Mouse (Mus musculus): ENCODE data around the gene Tmem45b. TPM values are rescaled to one million over a fixed set of nuclear protein-coding genes. Genes with fewer than 3 reads are reported as not detected.

Tmem45b gene
- polyA plus RNA-seq, 1 experiment: 11.7 TPM

DNA sequence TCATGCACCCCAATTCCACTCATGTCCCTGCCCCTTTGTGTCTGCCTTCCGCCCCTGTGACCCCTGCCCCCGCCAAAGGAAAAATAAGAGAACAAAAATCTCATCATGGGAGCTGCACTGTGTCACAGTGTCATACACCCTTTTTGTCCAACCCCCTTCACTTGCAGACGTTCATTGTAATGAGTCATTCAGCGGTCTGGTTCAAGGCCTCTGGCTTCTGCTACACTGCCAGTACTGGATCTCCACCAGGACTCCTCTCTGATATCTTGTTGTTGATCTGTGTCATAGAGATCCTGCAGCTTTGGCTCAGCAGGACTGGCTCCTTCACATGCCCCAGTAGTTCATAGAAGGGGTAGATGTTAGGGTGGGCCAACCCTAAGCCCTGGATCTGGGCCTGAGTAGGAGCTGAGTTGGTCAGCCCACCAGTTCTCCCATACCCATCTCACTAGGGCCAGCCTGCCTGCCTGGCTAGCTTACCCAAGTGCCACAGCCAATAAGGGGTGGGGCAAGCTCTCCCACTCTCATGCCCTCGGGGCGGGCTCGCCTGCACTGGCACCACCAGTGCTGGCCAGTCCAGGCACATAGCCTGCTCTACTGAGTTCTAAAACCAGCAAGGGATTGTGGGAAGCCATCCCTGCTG lies 31.8 kb downstream of the Tmem45b start:
- Histone ChIP-seq H3K27ac (ENCODE audit: control insufficient read depth, insufficient read depth, low read depth, low read length) (no peak overlapping the region), H3K4me1 (ENCODE audit: control insufficient read depth, insufficient read depth, low read length) (peaks cover 3% of the 10 kb centered on the region), H3K4me3 (ENCODE audit: control insufficient read depth, low read depth, low read length) (no peak overlapping the region), H3K27me3 (ENCODE audit: control insufficient read depth, insufficient read depth, low read length) (no peaks in the 10 kb centered on the region), H3K36me3 (ENCODE audit: control insufficient read depth, insufficient read depth, low read length) (no peaks in the 10 kb centered on the region)
- TF ChIP-seq CTCF (IDR thresholded peaks at IDR 0.05; ENCODE audit: control insufficient read depth, insufficient read depth, insufficient replicate concordance, low read depth, low read length) (no peak), POLR2A (IDR thresholded peaks at IDR 0.05; ENCODE audit: control insufficient read depth, low read depth, low read length) (no peak)

DNA sequence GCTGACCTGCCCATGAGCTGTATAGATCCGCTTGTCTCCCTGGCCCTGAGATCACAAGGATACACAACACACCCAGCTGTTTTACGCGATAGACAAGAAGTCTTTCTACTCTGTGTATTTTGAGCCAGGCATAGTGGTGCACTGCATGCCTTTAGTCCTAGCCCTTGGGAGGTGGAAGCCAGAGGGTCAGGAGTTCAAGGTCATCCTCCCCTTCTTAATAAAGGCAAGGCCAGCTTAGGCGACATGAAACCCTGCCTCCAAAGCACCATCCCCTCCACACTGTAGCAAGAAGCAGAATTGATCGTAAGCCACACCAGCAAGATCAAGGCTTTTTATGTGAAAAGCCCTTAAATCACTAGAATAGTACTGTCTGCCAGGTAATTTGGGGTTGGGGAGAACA lies 32.5 kb downstream of the Tmem45b start:
- TF ChIP-seq POLR2A (IDR thresholded peaks at IDR 0.05; ENCODE audit: control insufficient read depth, low read depth, low read length): no peak
- TF ChIP-seq CTCF (IDR thresholded peaks at IDR 0.05; ENCODE audit: control insufficient read depth, insufficient read depth, insufficient replicate concordance, low read depth, low read length): no peak
- no peaks in the 10 kb centered on the region for H3K36me3 ChIP-seq (ENCODE audit: control insufficient read depth, insufficient read depth, low read length)
- peaks cover 3% of the 10 kb centered on the region for H3K4me1 ChIP-seq (ENCODE audit: control insufficient read depth, insufficient read depth, low read length)
- no peaks in the 10 kb centered on the region for H3K27me3 ChIP-seq (ENCODE audit: control insufficient read depth, insufficient read depth, low read length)
- H3K27ac ChIP-seq (ENCODE audit: control insufficient read depth, insufficient read depth, low read depth, low read length): no peak overlapping the region
- H3K4me3 ChIP-seq (ENCODE audit: control insufficient read depth, low read depth, low read length): no peak overlapping the region

DNA sequence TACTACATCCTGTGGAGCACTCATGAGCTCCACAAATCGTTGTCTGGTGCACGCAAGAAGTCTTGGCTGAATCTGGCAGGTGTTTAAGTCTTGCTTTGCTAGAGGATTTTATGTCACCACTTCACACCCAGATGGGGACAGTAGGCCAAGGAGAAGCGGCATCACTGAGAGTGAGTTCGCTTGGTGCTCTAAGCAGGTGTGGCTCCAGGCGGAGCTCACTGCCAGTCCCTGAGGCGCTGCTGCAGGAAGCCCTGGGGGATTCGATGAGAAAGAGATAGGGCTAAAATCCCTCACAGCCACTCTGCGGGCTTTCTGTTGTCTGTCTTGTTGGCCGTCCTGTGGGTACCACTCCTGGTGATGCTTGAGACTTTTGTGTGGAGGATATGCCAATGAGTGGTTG lies 34.3 kb downstream of the Tmem45b start:
- H3K27me3 ChIP-seq (ENCODE audit: control insufficient read depth, insufficient read depth, low read length): no peaks in the 10 kb centered on the region
- H3K4me3 ChIP-seq (ENCODE audit: control insufficient read depth, low read depth, low read length): no peak overlapping the region
- TF ChIP-seq CTCF (IDR thresholded peaks at IDR 0.05; ENCODE audit: control insufficient read depth, insufficient read depth, insufficient replicate concordance, low read depth, low read length): no peak
- TF ChIP-seq POLR2A (IDR thresholded peaks at IDR 0.05; ENCODE audit: control insufficient read depth, low read depth, low read length): no peak
- H3K4me1 ChIP-seq (ENCODE audit: control insufficient read depth, insufficient read depth, low read length): peaks cover 3% of the 10 kb centered on the region
- no peaks in the 10 kb centered on the region for H3K36me3 ChIP-seq (ENCODE audit: control insufficient read depth, insufficient read depth, low read length)
- H3K27ac ChIP-seq (ENCODE audit: control insufficient read depth, insufficient read depth, low read depth, low read length): no peak overlapping the region

DNA sequence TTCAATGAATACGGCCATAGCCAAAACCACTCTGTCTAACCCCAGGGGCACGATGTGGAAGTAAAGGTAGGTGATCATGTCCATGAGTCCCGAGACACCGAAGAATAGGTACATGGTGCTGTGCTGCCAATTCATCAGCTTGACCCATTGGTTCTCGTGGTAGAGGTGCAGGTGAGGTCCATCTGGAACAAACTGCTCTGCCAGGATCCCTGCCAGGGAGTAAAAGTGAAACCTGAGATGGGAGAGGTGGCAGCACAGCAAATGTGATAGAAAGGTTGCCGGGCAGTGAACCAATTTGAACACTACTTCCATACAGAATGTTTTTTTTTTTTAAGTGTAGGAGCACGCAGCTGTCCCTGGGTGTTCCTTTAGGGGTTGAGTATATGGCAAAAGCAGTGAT lies 35.3 kb downstream of the Tmem45b start:
- H3K4me3 ChIP-seq (ENCODE audit: control insufficient read depth, low read depth, low read length): no peak overlapping the region
- no peak overlapping the region for H3K27ac ChIP-seq (ENCODE audit: control insufficient read depth, insufficient read depth, low read depth, low read length)
- no peak for TF ChIP-seq CTCF (IDR thresholded peaks at IDR 0.05; ENCODE audit: control insufficient read depth, insufficient read depth, insufficient replicate concordance, low read depth, low read length)
- no peak for TF ChIP-seq POLR2A (IDR thresholded peaks at IDR 0.05; ENCODE audit: control insufficient read depth, low read depth, low read length)
- no peaks in the 10 kb centered on the region for H3K36me3 ChIP-seq (ENCODE audit: control insufficient read depth, insufficient read depth, low read length)
- no peaks in the 10 kb centered on the region for H3K27me3 ChIP-seq (ENCODE audit: control insufficient read depth, insufficient read depth, low read length)
- H3K4me1 ChIP-seq (ENCODE audit: control insufficient read depth, insufficient read depth, low read length): peaks cover 3% of the 10 kb centered on the region

DNA sequence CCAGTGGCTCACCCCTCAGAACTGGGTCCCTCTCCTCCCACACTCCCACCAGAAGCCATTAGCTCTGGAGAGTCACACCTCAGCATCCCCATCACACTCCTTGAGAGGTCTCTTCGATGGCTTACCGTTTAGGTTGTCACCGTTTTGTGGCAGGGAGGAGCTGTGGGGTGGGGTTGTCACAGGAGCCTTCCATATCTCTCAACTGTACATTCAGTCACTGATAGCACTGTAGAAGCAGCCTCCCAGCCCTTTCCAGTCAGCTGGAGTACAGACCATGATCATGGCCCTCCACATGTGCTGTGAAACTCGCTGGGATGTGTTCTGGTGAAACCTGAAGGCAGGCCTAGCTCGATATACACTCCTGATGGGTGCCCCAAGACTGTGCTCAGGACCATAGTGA lies 42.1 kb downstream of the Tmem45b start:
- H3K4me3 ChIP-seq (ENCODE audit: control insufficient read depth, low read depth, low read length): no peak overlapping the region
- H3K36me3 ChIP-seq (ENCODE audit: control insufficient read depth, insufficient read depth, low read length): peaks cover 2% of the 10 kb centered on the region; the same call in 1 of the 2 replicates
- H3K27ac ChIP-seq (ENCODE audit: control insufficient read depth, insufficient read depth, low read depth, low read length): no peak overlapping the region
- TF ChIP-seq POLR2A (IDR thresholded peaks at IDR 0.05; ENCODE audit: control insufficient read depth, low read depth, low read length) (no peak), CTCF (IDR thresholded peaks at IDR 0.05; ENCODE audit: control insufficient read depth, insufficient read depth, insufficient replicate concordance, low read depth, low read length) (no peak)
- H3K4me1 ChIP-seq (ENCODE audit: control insufficient read depth, insufficient read depth, low read length): no peaks in the 10 kb centered on the region
- H3K27me3 ChIP-seq (ENCODE audit: control insufficient read depth, insufficient read depth, low read length): no peaks in the 10 kb centered on the region

DNA sequence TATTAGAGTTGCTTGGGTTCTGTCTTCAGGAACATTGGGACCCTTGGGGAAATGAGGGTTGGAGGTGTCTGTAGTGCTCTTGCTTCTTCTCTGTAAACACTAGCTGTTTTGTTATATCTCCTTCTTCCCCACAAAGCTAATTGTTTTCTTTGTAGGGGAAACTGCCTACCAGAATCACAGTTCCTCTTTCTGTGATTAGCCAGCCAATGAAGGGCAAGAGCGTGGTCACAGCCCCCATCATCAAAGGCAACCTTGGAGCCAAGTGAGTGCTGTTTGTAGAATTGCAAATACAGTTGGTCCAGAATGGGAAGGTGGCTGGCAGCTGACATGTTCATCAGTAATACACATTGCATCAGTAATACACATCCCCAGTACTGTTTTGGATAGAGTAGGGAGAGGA lies 45.4 kb downstream of the Tmem45b start:
- H3K4me3 ChIP-seq (ENCODE audit: control insufficient read depth, low read depth, low read length): no peak overlapping the region
- H3K36me3 ChIP-seq (ENCODE audit: control insufficient read depth, insufficient read depth, low read length): peaks cover 2% of the 10 kb centered on the region
- no peak overlapping the region for H3K27ac ChIP-seq (ENCODE audit: control insufficient read depth, insufficient read depth, low read depth, low read length)
- TF ChIP-seq CTCF (IDR thresholded peaks at IDR 0.05; ENCODE audit: control insufficient read depth, insufficient read depth, insufficient replicate concordance, low read depth, low read length) (no peak), POLR2A (IDR thresholded peaks at IDR 0.05; ENCODE audit: control insufficient read depth, low read depth, low read length) (no peak)
- H3K4me1 ChIP-seq (ENCODE audit: control insufficient read depth, insufficient read depth, low read length): no peaks in the 10 kb centered on the region
- H3K27me3 ChIP-seq (ENCODE audit: control insufficient read depth, insufficient read depth, low read length): no peaks in the 10 kb centered on the region

DNA sequence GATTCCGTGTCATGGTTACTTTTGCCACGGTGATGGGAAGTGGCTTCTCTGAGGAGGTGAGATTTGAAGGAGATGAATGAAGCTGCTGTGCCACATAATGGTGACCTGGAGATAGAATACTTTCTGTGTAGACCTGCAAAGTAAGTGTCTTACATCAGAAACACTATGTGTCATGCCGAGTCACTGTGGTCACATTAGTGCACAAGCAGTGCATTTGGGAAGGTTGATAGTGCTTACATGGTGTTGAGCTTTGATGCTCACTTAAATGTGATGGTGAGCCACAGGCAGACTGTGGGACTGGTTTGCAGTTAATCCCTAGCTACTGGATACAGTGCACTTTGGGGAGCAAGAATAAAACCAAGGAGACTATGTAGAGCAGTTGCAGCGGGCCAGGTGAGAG lies 52.1 kb downstream of the Tmem45b start:
- Histone ChIP-seq H3K4me3 (ENCODE audit: control insufficient read depth, low read depth, low read length) (no peak overlapping the region), H3K27me3 (ENCODE audit: control insufficient read depth, insufficient read depth, low read length) (no peaks in the 10 kb centered on the region), H3K36me3 (ENCODE audit: control insufficient read depth, insufficient read depth, low read length) (peaks cover 3% of the 10 kb centered on the region), H3K27ac (ENCODE audit: control insufficient read depth, insufficient read depth, low read depth, low read length) (no peak overlapping the region), H3K4me1 (ENCODE audit: control insufficient read depth, insufficient read depth, low read length) (no peaks in the 10 kb centered on the region)
- TF ChIP-seq POLR2A (IDR thresholded peaks at IDR 0.05; ENCODE audit: control insufficient read depth, low read depth, low read length) (no peak), CTCF (IDR thresholded peaks at IDR 0.05; ENCODE audit: control insufficient read depth, insufficient read depth, insufficient replicate concordance, low read depth, low read length) (no peak)

Data from testis, adult 2 months (tissue).